Mouse (Mus musculus) adipocyte (in vitro differentiated cells): ENCODE measurements around the gene Timp4.

Experiments
- DNase-seq: peaks from one replicate; pipeline ENCODE4 v3.0.0-alpha.2; 2016; ENCODE audit warnings: low spot score

The Timp4 gene

DNA sequence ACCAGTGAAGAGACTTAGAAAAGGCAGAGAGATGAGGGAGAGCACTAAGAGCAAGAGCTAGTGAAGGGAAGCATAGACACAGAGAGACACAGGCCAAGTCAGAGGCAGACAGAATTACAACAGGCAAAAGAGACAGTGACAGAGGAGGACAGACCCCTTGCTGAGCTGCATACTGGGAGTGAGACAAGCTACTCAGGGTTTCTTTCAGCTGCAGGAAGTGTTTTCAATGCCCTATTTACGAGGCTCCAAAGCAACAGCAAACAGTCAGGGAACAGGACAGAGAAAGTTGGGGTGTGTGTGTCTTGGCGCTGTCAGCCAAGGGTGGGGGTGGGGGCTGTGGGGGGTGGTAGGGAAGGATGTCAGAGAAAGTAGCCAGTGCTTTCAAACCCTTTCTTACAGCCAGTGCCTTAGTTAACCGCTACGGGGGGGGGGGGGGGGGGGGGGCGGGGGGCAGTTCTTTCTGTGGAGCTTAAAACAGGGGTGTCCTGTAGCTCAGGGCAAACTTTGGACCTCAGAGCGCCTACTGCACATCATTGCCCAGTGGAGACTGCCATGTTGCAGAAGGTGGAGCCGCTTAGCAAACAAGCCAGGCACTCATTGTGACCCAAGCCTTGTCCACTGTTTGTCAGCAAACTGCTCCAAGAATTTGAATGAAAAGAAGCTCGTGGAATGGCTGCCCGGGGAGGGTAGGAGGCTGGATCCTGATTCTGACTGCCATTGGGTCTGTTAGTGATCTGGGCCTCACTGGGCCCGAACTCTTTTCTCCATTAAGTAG, at the start of gene Timp4:
Gene Timp4 (minus strand): TSS at position 107 of the 775 bp plus-strand sequence.
- DNase-seq, result no peak

DNA sequence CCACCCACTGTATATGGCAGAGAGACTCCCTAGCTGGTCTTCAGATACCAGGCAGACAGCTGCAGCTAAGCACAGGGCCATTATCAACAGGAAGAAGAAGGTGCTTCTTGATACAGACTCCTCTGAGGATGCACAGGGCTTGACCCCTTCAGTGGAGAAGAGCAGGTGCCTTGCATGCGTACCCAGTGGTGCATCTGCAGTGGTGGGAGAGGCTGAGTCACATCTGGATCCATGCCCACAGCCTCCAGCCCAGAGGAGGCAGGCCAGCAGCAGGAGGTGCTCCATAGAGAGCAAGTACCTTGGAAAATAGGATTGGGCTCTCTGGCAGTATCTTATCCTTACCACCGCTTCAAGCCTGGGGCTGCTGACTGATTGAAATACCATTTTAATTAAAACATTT, 41.9 kb upstream of the Timp4 start:
- no peak for DNase-seq

GRCm38 (mm10) chr6:115292621-115293020, 40.6 kb upstream of the Timp4 start:
- DNase-seq, result no peak

DNA sequence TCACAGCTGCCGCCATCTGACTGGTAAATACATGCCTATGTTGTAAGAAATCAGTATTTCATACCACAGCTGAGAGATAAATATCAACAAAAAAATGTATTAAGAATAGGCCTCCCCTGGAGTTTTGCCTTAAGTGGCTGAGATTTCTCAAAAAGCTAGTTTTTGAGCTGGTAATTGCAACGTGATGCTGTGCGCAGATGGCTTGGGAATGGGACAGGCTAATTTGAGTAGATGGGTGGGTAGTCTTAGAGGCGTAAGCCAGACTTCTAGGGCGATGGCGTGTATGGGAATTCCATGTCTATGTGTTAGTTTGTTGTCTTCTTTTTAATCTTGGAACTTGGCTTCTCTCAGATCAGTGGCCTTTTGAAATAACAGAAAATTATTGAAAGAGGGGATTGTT, 39.8 kb upstream of the Timp4 start:
- no peak for DNase-seq

GRCm38 (mm10) chr6:115291068-115291467, 39.1 kb upstream of the Timp4 start:
- no peak for DNase-seq

GRCm38 (mm10) chr6:115290561-115290960, 38.6 kb upstream of the Timp4 start:
- peak; percentile 38 for DNase-seq

DNA sequence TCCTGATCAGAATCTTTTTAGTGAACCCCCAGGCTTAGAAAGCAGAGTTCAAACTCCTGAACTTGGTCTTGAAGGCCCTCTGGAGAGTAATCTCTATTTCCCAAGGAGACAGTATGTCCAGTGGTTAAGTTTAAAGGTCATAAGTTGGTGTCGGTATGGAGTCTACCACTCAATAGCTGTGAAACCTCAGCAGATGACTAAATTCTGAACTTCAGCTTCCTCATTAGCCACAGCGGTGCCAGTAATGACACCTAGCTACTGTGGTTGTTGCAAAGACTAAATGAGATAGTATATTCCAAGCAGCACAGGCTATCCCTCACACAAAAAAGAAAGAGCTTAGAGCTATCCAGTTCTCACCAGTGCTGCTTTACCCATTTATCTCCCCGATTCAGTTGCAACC, 36.2 kb upstream of the Timp4 start:
- no peak for DNase-seq

GRCm38 (mm10) chr6:115286441-115286840, 34.4 kb upstream of the Timp4 start:
- DNase-seq, result no peak

DNA sequence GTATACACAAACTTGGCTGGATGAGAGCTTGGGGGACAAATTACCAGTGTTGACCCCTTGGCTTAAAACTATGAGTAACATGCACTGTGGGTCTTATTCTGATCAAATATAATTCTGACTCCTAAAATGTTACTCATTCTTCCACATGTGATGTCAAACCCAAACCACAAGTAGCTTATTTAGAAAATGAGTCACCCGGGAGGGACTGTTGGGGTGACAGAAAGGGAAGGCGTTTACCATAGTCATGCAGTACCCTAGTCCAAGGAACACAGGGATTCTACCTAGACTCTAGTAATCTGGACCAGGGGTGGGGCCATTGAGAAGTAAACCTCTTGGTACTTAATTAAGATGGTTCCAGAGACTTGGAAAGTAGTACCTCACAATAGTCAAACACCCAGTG, 32.1 kb upstream of the Timp4 start:
- DNase-seq, result no peak

DNA sequence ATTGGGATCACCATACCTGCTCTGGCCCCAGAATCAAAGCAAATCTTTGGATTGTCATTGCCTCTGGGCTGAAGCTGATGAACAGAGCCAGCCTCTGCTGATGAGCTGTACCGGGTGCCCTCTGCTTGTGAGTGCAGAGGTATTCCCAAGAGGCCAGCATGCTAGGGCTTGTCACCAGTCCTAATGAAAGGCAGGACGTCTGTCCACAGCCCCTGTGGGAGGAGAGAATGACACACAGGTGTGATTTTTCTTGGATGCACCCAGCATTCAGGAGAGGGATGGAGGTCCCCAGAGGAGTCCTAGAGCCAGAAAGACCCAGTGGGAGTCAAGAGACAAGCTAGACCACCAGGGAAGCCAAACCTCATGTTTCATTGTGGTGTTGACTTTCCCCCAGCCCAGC, 27.6 kb upstream of the Timp4 start:
- DNase-seq, result no peak

DNA sequence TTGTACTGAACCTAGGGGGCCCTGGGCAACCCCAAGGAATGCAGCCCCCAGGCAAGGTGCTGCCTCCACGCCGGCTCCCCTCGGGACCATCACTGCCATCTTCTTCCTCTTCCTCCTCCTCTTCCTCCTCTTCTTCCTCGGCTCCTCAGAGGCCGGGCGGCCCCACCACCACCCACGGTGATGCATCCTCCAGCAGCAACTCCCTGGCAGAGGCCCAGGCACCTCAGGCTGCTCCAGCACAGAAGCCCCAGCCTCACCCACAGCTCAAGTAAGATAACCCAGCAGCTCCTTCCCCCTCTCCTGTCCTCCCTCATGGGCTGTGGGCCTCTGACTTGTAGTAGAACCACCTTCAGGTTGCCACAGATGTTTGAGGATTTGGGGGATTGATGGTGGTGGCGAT, 26.1 kb upstream of the Timp4 start:
- DNase-seq, result no peak

DNA sequence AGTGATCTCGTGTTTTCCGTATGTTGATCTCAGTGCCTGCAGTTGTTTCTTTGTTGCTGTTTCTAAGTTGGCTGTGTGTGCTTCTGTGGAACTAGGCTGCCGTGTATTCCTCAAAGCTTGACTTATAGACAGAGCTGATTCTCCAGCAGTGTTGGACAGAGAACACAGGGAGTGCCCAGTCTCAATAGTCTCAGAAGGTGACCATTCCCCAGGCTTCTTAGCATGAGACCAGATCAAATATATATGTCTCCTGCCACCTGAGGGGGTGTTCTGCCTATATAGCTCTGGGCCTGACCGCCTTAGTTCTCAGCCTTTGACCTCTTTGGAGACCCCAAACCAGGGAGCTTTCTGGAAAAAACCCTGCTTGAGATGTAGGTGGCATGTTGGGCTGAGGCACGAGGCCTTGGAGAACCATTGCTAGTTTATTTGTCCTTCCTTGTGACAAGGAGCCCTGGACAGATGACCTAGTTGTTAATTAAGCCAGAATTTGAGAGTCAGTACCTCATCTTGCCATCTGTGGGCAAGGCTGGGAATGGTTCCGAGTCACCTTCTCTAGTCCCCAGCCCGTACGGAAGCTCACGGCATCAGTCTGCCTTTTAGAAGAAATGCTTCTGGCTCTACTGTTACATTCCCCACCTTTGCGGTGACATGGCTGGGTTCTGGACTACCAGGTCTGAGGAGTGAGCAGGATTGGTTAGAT, 23.3 kb upstream of the Timp4 start:
- DNase-seq, result no peak

- no peak for DNase-seq
These were observed 22.7 kb upstream of the Timp4 start for GRCm38 (mm10) chr6:115274705-115275104.

- DNase-seq, result no peak
These were observed 21.3 kb upstream of the Timp4 start for GRCm38 (mm10) chr6:115273346-115273745.

GRCm38 (mm10) chr6:115271866-115272271, 19.9 kb upstream of the Timp4 start:
- peak; percentile 86 for DNase-seq

DNA sequence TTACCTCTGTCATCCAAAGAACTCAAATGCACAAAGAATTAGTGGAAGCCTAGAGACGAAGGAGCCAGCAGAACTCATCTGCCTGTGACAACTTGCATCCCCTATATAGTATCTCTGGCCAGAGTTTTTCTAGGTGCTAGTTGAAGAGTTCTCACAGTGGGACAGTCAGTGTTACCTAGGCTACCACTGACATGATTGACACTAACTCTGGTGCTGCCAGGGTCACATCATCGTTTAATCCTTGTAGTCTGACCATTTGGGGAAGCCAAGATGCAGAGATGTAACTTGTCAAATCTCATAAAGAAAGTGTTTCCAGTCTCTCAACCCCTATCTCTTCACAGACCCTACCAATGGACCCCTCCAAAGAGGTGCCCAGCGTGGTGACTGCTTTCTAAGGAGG, 19.3 kb upstream of the Timp4 start:
- DNase-seq, result no peak

GRCm38 (mm10) chr6:115270085-115270484, 18.1 kb upstream of the Timp4 start:
- peak; percentile 45 for DNase-seq

DNA sequence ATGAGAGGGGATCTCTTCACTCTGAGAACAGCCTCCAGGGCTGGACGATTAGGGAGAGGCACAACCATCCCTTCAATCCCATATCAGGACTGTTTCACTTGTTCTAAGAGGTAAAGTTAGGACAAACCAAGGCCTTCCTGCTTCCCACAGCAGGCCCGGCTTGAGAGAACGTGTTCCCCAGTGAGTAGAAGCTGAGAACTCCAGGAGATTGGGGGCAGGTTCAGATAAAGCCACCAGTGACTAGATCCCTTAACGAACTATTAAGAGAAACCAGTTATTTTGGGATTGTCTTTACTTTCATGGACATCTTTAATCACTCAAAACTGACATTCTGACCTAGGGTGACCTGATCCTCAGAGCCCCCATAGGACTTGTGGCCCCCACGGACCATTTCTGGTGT, 17.6 kb upstream of the Timp4 start:
- no peak for DNase-seq

- no peak for DNase-seq
These were observed 16.8 kb upstream of the Timp4 start for GRCm38 (mm10) chr6:115268551-115269385.

DNA sequence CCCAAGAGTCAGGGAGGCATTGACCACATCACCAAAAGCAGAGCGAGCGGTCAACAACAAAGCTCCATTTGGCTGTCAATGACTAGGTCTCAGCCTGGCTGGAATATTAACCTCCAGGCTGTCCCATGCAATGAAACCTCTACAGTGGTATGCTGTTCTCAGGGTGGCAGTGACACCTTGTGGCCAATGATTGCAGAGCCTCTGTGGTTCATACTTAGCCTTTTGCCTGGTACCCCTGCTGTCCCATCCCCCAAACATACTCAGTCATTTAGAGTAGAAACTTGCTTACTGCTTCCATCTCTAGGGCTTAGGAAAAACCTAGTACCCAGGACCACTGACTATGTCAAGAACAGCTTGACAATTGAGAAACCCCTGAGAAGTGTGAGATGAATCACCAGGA, 15.9 kb upstream of the Timp4 start:
- peak; percentile 94 for DNase-seq

GRCm38 (mm10) chr6:115266791-115267190, 14.8 kb upstream of the Timp4 start:
- no peak for DNase-seq

GRCm38 (mm10) chr6:115260507-115260906, 8.5 kb upstream of the Timp4 start:
- no peak for DNase-seq

DNA sequence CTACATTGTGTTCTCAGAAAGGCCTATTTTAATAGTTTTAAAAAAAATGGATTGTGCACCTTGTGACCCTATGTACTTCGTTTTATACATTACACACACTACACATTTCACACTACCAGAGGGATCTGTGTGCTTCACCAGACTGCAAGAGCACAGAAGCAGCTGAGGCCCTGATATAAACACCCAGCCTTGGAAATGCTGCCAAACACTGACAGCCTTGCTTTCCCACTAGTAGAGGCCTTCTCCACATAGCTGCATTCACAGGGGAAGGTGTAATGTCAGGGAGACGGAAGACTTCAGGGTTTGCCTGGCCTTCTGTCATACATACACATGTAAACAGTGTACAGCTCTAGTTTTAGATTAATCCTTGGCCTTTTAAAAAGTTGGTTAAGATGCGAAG, 3.2 kb upstream of the Timp4 start:
- DNase-seq, result peak; percentile 42
